Mouse (Mus musculus): ENCODE measurements around the gene Ccdc120. TPM values are rescaled to one million over a fixed set of nuclear protein-coding genes. Genes with fewer than 3 reads are reported as not detected.
"Not testable (repeated sequence)": the region's sequence is repeated elsewhere in the genome, so short reads cannot be mapped to it uniquely, and the experiment has no call there.

The Ccdc120 gene
- total and polyA plus RNA-seq, 2 experiments from 2014 or later = 71.6 to 272 TPM

GRCm38 (mm10) chrX:7721514-7722281, 29.0 kb downstream of the Ccdc120 start, which contains the start of gene Gm45208:
Gene Gm45208 (plus strand): TSS chrX:7722245.
- peak; percentile 86 for ATAC-seq (ENCODE audit: low FRiP score)
- no peak for TF ChIP-seq CTCF (IDR thresholded peaks at IDR 0.05)
- Histone ChIP-seq H3K4me1 (ENCODE audit: insufficient read depth, low read length) (no peaks in the 10 kb centered on the region), H3K4me3 (ENCODE audit: low read depth, low read length) (peak within 1 kb of the TSS; percentile 48), H3K9ac (replicated peaks; ENCODE audit: low read length, poor library complexity, severe bottlenecking) (peak within 1 kb of the TSS; percentile 50), H3K4me2 (ENCODE audit: low read depth, low read length, poor library complexity, severe bottlenecking) (peak within 1 kb of the TSS; percentile 61), H3K9me3 (ENCODE audit: low read length) (no peaks in the 10 kb centered on the region), H3K27ac (ENCODE audit: low read depth, low read length) (peak within 1 kb of the TSS; percentile 73), H3K36me3 (ENCODE audit: insufficient read depth, low read length) (no peaks in the 10 kb centered on the region), H3K27me3 (ENCODE audit: insufficient read depth, low read length) (no peaks in the 10 kb centered on the region)
- peak; percentile 84 for DNase-seq (ENCODE audit: low spot score)
- WGBS = 26% methylated on average over 22 of the region's 22 CpGs

GRCm38 (mm10) chrX:7716058-7716457, 34.6 kb downstream of the Ccdc120 start:
- ATAC-seq (ENCODE audit: low FRiP score); H3K4me3 ChIP-seq (ENCODE audit: low read depth, low read length); H3K9me3 ChIP-seq (ENCODE audit: low read length); H3K4me1 ChIP-seq (ENCODE audit: insufficient read depth, low read length); H3K36me3 ChIP-seq (ENCODE audit: insufficient read depth, low read length); DNase-seq (ENCODE audit: low spot score); H3K27ac ChIP-seq (ENCODE audit: low read depth, low read length); H3K4me2 ChIP-seq (ENCODE audit: low read depth, low read length, poor library complexity, severe bottlenecking); H3K9ac ChIP-seq (replicated peaks; ENCODE audit: low read length, poor library complexity, severe bottlenecking); H3K27me3 ChIP-seq (ENCODE audit: insufficient read depth, low read length): not testable (repeated sequence)
- peak; percentile 8; the same call in 1 of the 2 replicates for TF ChIP-seq CTCF (IDR thresholded peaks at IDR 0.05)
- WGBS = 24% methylated on average over 1 of the region's 1 CpGs

- 18% methylated on average over 17 of the region's 60 CpGs for WGBS
- peak within 1 kb of the TSS; percentile 30 for H3K4me3 ChIP-seq (ENCODE audit: low read depth, low read length)
These were observed 36.4 kb downstream of the Ccdc120 start, which contains the start of gene Wdr45 for GRCm38 (mm10) chrX:7714135-7714899. Gene Wdr45 (plus strand): TSS chrX:7714333.

GRCm38 (mm10) chrX:7713764-7714134, 37.0 kb downstream of the Ccdc120 start:
- WGBS = 31% methylated on average over 5 of the region's 12 CpGs
- H3K36me3 ChIP-seq (ENCODE audit: insufficient read depth, low read length); H3K27me3 ChIP-seq (ENCODE audit: insufficient read depth, low read length); ATAC-seq (ENCODE audit: low FRiP score); H3K4me1 ChIP-seq (ENCODE audit: insufficient read depth, low read length); H3K27ac ChIP-seq (ENCODE audit: low read depth, low read length); H3K9ac ChIP-seq (replicated peaks; ENCODE audit: low read length, poor library complexity, severe bottlenecking); H3K9me3 ChIP-seq (ENCODE audit: low read length); DNase-seq (ENCODE audit: low spot score): not testable (repeated sequence)
- H3K4me3 ChIP-seq (ENCODE audit: low read depth, low read length) = peak overlapping the region; percentile 30
- peak overlapping the region; percentile 37 for H3K4me2 ChIP-seq (ENCODE audit: low read depth, low read length, poor library complexity, severe bottlenecking)

More at GRCm38 (mm10) chrX:7714135-7714899, 36.4 kb downstream of the Ccdc120 start, which contains the start of gene Wdr45:
- H3K4me1 ChIP-seq (ENCODE audit: insufficient read depth, low read length); H3K27ac ChIP-seq (ENCODE audit: low read depth, low read length); H3K27me3 ChIP-seq (ENCODE audit: insufficient read depth, low read length); H3K9me3 ChIP-seq (ENCODE audit: low read length); H3K9ac ChIP-seq (replicated peaks; ENCODE audit: low read length, poor library complexity, severe bottlenecking); H3K36me3 ChIP-seq (ENCODE audit: insufficient read depth, low read length): not testable (repeated sequence)
- peak within 1 kb of the TSS; percentile 37 for H3K4me2 ChIP-seq (ENCODE audit: low read depth, low read length, poor library complexity, severe bottlenecking)
- ATAC-seq (ENCODE audit: low FRiP score) = peak; percentile 98
- peak; percentile 96 for DNase-seq (ENCODE audit: low spot score)

GRCm38 (mm10) chrX:7696954-7697381, 53.7 kb downstream of the Ccdc120 start, which contains the start of gene Gpkow:
Gene Gpkow (plus strand): TSS chrX:7697131.
- DNase-seq (ENCODE audit: low spot score) (peak; percentile 97), ATAC-seq (ENCODE audit: low FRiP score) (peak; percentile 94)
- H3K36me3 ChIP-seq (ENCODE audit: insufficient read depth, low read length) = peaks cover 2% of the 10 kb centered on the region; the same call in 1 of the 2 replicates
- H3K27me3 ChIP-seq (ENCODE audit: insufficient read depth, low read length) = no peaks in the 10 kb centered on the region
- H3K27ac ChIP-seq (ENCODE audit: low read depth, low read length) = no peak within 1 kb of the TSS
- no peaks in the 10 kb centered on the region for H3K9me3 ChIP-seq (ENCODE audit: low read length)
- peak within 1 kb of the TSS; percentile 52 for H3K9ac ChIP-seq (replicated peaks; ENCODE audit: low read length, poor library complexity, severe bottlenecking)
- peak within 1 kb of the TSS; percentile 48 for H3K4me2 ChIP-seq (ENCODE audit: low read depth, low read length, poor library complexity, severe bottlenecking)
- no peak for TF ChIP-seq CTCF (IDR thresholded peaks at IDR 0.05)
- 9% methylated on average over 33 of the region's 33 CpGs for WGBS
- no peaks in the 10 kb centered on the region for H3K4me1 ChIP-seq (ENCODE audit: insufficient read depth, low read length)
- peak within 1 kb of the TSS; percentile 46 for H3K4me3 ChIP-seq (ENCODE audit: low read depth, low read length)

All from midbrain, postnatal 0 days (tissue).